Mouse (Mus musculus) thymus, postnatal 4 days (tissue): Measurements from ENCODE around the gene Rfpl4.
"Not testable (repeated sequence)": the region's sequence is repeated elsewhere in the genome, so short reads cannot be mapped to it uniquely, and the experiment has no call there.

Experiments used
- DNase-seq: peaks from one replicate; pipeline ENCODE4 v3.0.0; 2021

Gene Rfpl4

GRCm38 (mm10) chr7:5116850-5117249, at the start of gene Rfpl4:
Rfpl4 (minus strand) TSS chr7:5116950.
- DNase-seq = no peak

- DNase-seq = not testable (repeated sequence)
Observed at GRCm38 (mm10) chr7:5149570-5149969, 32.8 kb upstream of the Rfpl4 start, which contains the start of gene Vmn1r55. Vmn1r55 (minus strand) TSS chr7:5149670.

GRCm38 (mm10) chr7:5125549-5126406, 9.0 kb upstream of the Rfpl4 start, which contains the start of gene Rasl2-9:
Rasl2-9 (minus strand) TSS chr7:5125950.
- peak; percentile 81 for DNase-seq

DNA sequence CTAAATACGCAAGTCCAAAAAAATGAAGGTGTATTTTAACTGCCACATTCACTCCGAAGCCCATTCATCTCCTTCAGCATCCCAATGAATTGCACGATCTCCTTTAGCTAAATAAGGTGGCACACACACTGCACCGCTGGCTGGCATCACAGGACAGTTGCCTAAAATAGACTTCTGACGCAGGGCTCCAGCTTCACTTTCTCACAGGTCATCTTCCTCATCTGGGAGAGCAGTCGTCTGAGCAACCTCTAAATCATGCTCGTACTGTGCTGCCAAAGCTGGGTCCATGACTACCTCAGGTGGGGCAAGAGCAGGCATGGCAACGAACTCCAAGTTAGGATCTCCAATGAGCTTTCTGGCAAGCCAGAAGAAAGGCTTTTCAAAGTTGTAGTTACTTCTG, 8.3 kb upstream of the Rfpl4 start:
- no peak for DNase-seq

DNA sequence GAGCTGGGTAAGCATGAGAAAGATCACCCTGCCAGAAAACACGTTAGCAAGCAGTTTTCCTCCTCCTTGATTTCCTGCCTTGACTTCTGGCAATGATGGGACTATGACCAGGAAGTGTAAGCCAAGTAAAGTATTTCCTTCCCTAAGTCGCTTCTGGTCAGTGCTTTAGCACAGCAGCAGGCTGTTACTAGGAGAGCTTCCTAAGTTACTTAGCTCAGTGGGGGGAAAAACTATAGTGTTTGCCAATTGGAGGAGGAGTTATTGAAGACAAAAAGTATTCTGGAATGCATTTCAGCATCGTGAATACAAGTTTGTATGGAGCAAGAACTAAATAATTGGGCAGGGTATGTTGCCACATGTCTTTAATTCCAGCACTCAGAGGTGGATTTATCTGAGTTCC, 4.0 kb downstream of the Rfpl4 start:
- DNase-seq = no peak

GRCm38 (mm10) chr7:5109301-5109700, 7.4 kb downstream of the Rfpl4 start:
- DNase-seq = no peak

- DNase-seq = no peak
Observed at GRCm38 (mm10) chr7:5108272-5108671, 8.5 kb downstream of the Rfpl4 start.

- no peak for DNase-seq
Observed at GRCm38 (mm10) chr7:5102564-5102963, 14.2 kb downstream of the Rfpl4 start.

- no peak for DNase-seq
Observed at GRCm38 (mm10) chr7:5101066-5101663, 15.6 kb downstream of the Rfpl4 start.

- no peak for DNase-seq
Observed at GRCm38 (mm10) chr7:5099796-5100195, 17.0 kb downstream of the Rfpl4 start.

GRCm38 (mm10) chr7:5098769-5099168, 18.0 kb downstream of the Rfpl4 start:
- no peak for DNase-seq

- DNase-seq = no peak
Observed at GRCm38 (mm10) chr7:5092831-5093510, 23.8 kb downstream of the Rfpl4 start.

DNA sequence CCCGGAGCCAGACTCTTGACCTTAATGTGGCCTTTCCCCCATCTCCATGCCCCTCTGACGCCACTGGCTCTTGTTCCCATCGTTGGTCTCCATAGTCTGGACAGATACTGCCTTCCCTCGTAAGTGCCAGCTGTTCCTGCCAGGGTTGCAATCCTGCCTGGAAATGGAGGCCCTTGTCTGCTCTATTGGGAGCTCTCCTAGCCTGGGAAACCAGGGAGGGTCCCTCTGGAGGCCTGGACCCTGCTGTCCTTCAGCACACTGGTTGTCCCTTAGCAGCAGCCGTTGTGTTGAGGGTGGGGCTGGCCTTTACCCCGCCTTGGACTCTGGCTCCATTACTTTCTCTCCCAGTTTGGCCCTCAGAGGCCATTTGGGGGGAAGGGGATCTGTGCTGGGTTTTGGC, 24.4 kb downstream of the Rfpl4 start:
- no peak for DNase-seq

- DNase-seq = no peak
Observed at GRCm38 (mm10) chr7:5091008-5091728, 25.6 kb downstream of the Rfpl4 start.

GRCm38 (mm10) chr7:5089853-5090252, 26.9 kb downstream of the Rfpl4 start:
- DNase-seq = no peak

- no peak for DNase-seq
Observed at GRCm38 (mm10) chr7:5087886-5088285, 28.9 kb downstream of the Rfpl4 start.

DNA sequence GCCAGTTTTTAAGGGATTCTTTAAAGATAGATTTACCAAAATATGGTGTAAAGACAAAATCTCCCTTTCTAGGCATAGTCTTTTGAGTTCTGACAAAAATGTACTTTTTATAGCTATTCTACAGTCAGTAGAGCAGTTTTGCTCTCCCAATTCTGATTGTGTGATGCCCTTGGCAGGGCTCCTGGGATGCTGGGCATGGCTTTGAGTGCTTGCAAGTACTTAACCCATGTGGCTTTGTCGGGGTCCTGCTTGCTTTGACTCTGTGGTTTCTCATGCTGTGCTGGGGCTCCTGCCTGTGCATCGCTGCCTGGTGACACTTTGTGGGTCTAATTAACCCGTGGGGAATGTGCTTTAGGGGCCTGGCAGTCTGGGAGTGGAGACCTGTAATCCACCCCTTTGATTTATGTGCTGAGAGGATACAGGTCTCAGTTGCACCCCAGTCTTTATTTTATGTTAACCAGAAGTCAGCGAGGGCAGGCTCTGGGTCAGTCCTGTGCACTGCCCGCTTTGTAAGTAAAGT, 29.8 kb downstream of the Rfpl4 start:
- no peak for DNase-seq

- DNase-seq = no peak
Observed at GRCm38 (mm10) chr7:5085512-5085911, 31.2 kb downstream of the Rfpl4 start.

DNA sequence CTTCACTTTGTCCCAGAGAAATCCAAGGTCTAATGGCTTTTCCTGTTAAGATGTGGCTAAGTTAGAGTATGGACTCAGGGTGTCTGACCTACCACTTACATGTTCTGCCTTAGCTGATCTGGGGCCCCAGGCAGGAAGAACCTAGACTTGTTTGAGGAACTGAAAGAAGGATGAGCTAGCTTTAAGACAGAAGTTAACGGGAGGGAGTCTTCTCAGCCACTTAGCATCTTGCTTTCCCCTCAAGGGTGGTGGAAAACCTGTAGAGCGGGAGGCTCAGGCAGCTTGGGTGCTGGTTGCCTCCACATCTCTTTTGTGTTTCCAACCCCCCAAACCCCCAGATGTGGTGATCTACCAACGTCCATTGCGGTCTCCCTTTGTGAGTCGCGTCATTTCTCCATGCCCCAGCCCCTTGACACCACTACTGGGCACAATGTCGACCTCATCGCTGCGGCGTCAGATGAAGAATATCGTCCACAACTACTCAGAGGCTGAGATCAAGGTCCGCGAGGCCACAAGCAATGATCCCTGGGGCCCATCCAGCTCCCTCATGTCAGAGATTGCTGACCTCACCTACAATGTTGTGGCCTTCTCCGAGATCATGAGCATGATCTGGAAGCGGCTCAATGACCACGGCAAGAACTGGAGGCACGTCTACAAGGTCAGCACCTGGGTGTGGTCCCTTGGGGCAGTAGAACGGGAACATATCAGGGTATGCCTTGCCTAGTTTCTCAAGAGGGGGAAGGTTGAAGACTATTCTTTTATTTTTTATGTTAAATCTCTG, 33.2 kb downstream of the Rfpl4 start:
- no peak for DNase-seq

DNA sequence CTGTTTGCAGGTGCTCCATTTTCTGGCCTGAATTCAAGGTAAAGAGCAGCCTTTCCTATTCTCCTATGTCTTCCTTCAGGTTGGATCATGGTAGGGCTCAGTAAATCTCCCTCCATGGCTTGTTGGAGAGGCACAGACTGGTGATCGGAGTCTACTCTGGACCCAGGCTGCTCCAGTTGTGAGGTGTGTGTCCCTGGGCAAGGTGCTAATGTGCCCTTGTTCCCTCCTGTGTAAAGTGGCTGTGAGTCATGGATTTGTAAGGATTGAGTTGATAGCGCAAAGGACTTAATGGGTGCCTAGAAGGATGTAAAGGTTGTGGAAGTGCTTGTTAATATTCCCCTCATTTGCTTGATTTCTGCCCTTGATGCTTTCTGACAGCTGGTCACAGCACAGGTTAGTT, 34.8 kb downstream of the Rfpl4 start:
- no peak for DNase-seq

DNA sequence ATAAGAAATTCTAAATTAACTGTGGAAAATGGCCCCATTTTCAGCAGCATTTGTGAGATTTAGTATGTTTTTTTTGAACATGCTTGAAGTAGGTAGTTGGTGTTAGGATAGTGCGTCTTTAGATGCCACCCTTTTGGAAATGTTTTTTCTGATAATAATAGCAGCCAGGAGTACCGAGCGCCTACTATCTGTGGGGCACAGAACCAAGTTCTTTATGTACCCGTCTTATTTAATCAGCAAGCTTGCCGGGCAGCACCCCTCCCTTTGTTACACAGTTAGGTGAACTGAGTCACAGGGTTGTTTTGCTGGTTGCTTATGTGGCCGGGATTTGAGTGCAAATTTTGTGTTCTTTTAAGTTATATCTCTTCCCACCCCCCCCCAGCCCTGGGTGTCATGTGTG, 35.5 kb downstream of the Rfpl4 start:
- no peak for DNase-seq

- no peak for DNase-seq
Observed at GRCm38 (mm10) chr7:5080815-5081214, 35.9 kb downstream of the Rfpl4 start.
